ENCODE assay signal across 35 mouse cellular contexts in genomic region chr7:117196611-117197010, GRCm38 (mm10).
"Had no signal": no experiment of that assay in that cellular context is flagged by ENCODE, and none has a peak within 500 bp of the region (broad histone marks: within the 10 kb centered on the region; RNA-seq: fewer than 3 reads in every experiment).

No protein-coding gene starts in this region.

- H3K27ac ChIP-seq: heart, embryonic 10.5 days; heart, embryonic 13.5 days; heart, embryonic 15.5 days; hindbrain, embryonic 10.5 days; hindbrain, embryonic 12.5 days; hindbrain, embryonic 13.5 days; hindbrain, embryonic 14.5 days; hindbrain, embryonic 15.5 days; hindbrain, postnatal 0 days; intestine, embryonic 15.5 days; kidney, embryonic 15.5 days; kidney, postnatal 0 days; layer of hippocampus, adult 2 months; left cerebral cortex, adult 2 months had no signal

- H3K9me3 ChIP-seq: heart, embryonic 10.5 days; heart, embryonic 13.5 days; heart, embryonic 15.5 days; hindbrain, embryonic 10.5 days; hindbrain, embryonic 12.5 days; hindbrain, embryonic 13.5 days; hindbrain, embryonic 15.5 days; intestine, embryonic 15.5 days; kidney, embryonic 15.5 days had no signal

- H3K4me2 ChIP-seq: heart, embryonic 11.5 days; heart, embryonic 13.5 days; heart, embryonic 15.5 days; hindbrain, embryonic 12.5 days; hindbrain, embryonic 13.5 days; hindbrain, embryonic 14.5 days; hindbrain, embryonic 15.5 days; intestine, embryonic 15.5 days; kidney, embryonic 15.5 days had no signal

- H3K4me1 ChIP-seq: heart, embryonic 10.5 days; heart, embryonic 13.5 days; heart, embryonic 15.5 days; hindbrain, embryonic 10.5 days; hindbrain, embryonic 12.5 days; hindbrain, embryonic 13.5 days; hindbrain, embryonic 15.5 days; intestine, embryonic 15.5 days; kidney, embryonic 15.5 days had no signal

- ATAC-seq: hindbrain, embryonic 16.5 days; hindbrain, postnatal 0 days; inflammation-experienced regulatory T-cells, adult 6 months; intestine, embryonic 15.5 days; intestine, embryonic 16.5 days; intestine, postnatal 0 days had no signal

- H3K9ac ChIP-seq: heart, embryonic 13.5 days; heart, embryonic 15.5 days; hindbrain, embryonic 12.5 days; hindbrain, embryonic 13.5 days; hindbrain, embryonic 14.5 days; hindbrain, embryonic 15.5 days; intestine, embryonic 15.5 days; kidney, embryonic 15.5 days had no signal

- H3K27me3 ChIP-seq: heart, embryonic 13.5 days; heart, embryonic 15.5 days; hindbrain, embryonic 12.5 days; hindbrain, embryonic 13.5 days; hindbrain, embryonic 15.5 days; intestine, embryonic 15.5 days; kidney, embryonic 15.5 days had no signal

- H3K36me3 ChIP-seq: heart, embryonic 10.5 days; heart, embryonic 13.5 days; heart, embryonic 15.5 days; hindbrain, embryonic 10.5 days; hindbrain, embryonic 12.5 days; hindbrain, embryonic 13.5 days; hindbrain, embryonic 15.5 days; intestine, embryonic 15.5 days; kidney, embryonic 15.5 days had no signal

- DNase-seq: heart, postnatal 10 days; heart, postnatal 14 days; heart, postnatal 36 days; heart, postnatal 4 days; kidney, adult 11 months; kidney, adult 18-20 months; kidney, adult 2 months; kidney, adult 8-10 months; kidney, adult 9 months; kidney, postnatal 10 days; kidney, postnatal 14 days; kidney, postnatal 25 days; kidney, postnatal 36 days; kidney, postnatal 4 days; layer of hippocampus, adult 9-11 months; layer of hippocampus, postnatal 36 days had no signal

- H3K4me3 ChIP-seq: heart, embryonic 10.5 days; heart, embryonic 13.5 days; heart, embryonic 15.5 days; hindbrain, embryonic 10.5 days; hindbrain, embryonic 12.5 days; hindbrain, embryonic 13.5 days; hindbrain, embryonic 15.5 days; intestine, embryonic 15.5 days; kidney, embryonic 15.5 days; layer of hippocampus, adult 2 months; left cerebral cortex, adult 2 months had no signal
